Mouse (Mus musculus) cerebellum, adult (tissue): ENCODE results near the gene Serpinb6a.
"Not testable (repeated sequence)": the region's sequence is repeated elsewhere in the genome, so short reads cannot be mapped to it uniquely, and the experiment has no call there.

Source experiments
- ATAC-seq: cut with Nextera tagmentation; 2 replicates; pipeline ENCODE4 v1.9.2; 2017; ENCODE audit warnings: mild to moderate bottlenecking, moderate library complexity, mixed read lengths; ENCODE audit not compliant: insufficient number of reproducible peaks, low FRiP score, low TSS enrichment

Serpinb6a gene

GRCm38 (mm10) chr13:33995197-33995596 lies 7.4 kb downstream of the Serpinb6a start:
- ATAC-seq, result peak; percentile 80

GRCm38 (mm10) chr13:33989625-33990024 lies 13.0 kb downstream of the Serpinb6a start:
- ATAC-seq, result no peak

- ATAC-seq, result no peak
Measured at GRCm38 (mm10) chr13:33966574-33966973, 36.0 kb downstream of the Serpinb6a start.

- no peak for ATAC-seq
Measured at GRCm38 (mm10) chr13:33966025-33966412, 36.6 kb downstream of the Serpinb6a start.

GRCm38 (mm10) chr13:33965056-33966024 lies 37.3 kb downstream of the Serpinb6a start:
- ATAC-seq, result no peak

GRCm38 (mm10) chr13:33964206-33965046 lies 38.2 kb downstream of the Serpinb6a start, which contains the start of gene Nqo2:
Nqo2 (plus strand) TSS chr13:33964687.
- ATAC-seq, result peak; percentile 87

- ATAC-seq, result no peak
Measured at GRCm38 (mm10) chr13:33959771-33960170, 42.8 kb downstream of the Serpinb6a start.

GRCm38 (mm10) chr13:33956571-33957421 lies 45.8 kb downstream of the Serpinb6a start:
- peak; percentile 82 for ATAC-seq

- ATAC-seq, result no peak
Measured at GRCm38 (mm10) chr13:33952947-33953346, 49.6 kb downstream of the Serpinb6a start.

GRCm38 (mm10) chr13:33952075-33952449 lies 50.5 kb downstream of the Serpinb6a start:
- ATAC-seq, result no peak

- no peak for ATAC-seq
Measured at GRCm38 (mm10) chr13:33951308-33952074, 51.1 kb downstream of the Serpinb6a start.

- peak; percentile 31; the same call in 1 of the 2 replicates for ATAC-seq
Measured at GRCm38 (mm10) chr13:33942212-33942779, 60.3 kb downstream of the Serpinb6a start.

- ATAC-seq, result no peak
Measured at GRCm38 (mm10) chr13:33941288-33941808, 61.2 kb downstream of the Serpinb6a start.

GRCm38 (mm10) chr13:33937587-33937986 lies 65.0 kb downstream of the Serpinb6a start:
- ATAC-seq, result not testable (repeated sequence)

GRCm38 (mm10) chr13:33937151-33937550 lies 65.4 kb downstream of the Serpinb6a start:
- ATAC-seq, result no peak

GRCm38 (mm10) chr13:33935465-33936181 lies 67.0 kb downstream of the Serpinb6a start:
- ATAC-seq, result peak; percentile 88

- no peak for ATAC-seq
Measured at GRCm38 (mm10) chr13:33934743-33935142, 67.9 kb downstream of the Serpinb6a start.

GRCm38 (mm10) chr13:33930912-33931311 lies 71.7 kb downstream of the Serpinb6a start:
- no peak for ATAC-seq
